Mouse (Mus musculus) layer of hippocampus, postnatal 25 days (tissue): Measurements from ENCODE around the gene Upk3bl. TPM values are rescaled to one million over a fixed set of nuclear protein-coding genes. Genes with fewer than 3 reads are reported as not detected.
"Not testable (repeated sequence)": the region's sequence is repeated elsewhere in the genome, so short reads cannot be mapped to it uniquely, and the experiment has no call there.

ENCODE experiments used
- DNase-seq, 2 experiments: peaks; one replicate each; pipeline ENCODE4 v3.0.0; 2022; ENCODE audit warnings: mixed read lengths in 2 of 2, low spot score in 1 of 2; ENCODE audit errors: extremely low spot score in 1 of 2
- microRNA-seq, 2 experiments: library from miRNA; unstranded; fragments of <30 nt; microRNA quantifications; one replicate each; pipeline ENCODE4 v1.2.0; 2021
- total RNA-seq, 2 experiments: library from RNA; stranded (reverse); gene quantifications; 2 replicates each; pipeline ENCODE4 v1.2.3; 2021

Upk3bl gene
- total RNA-seq, 2 experiments from 2014 or later = not detected

DNA sequence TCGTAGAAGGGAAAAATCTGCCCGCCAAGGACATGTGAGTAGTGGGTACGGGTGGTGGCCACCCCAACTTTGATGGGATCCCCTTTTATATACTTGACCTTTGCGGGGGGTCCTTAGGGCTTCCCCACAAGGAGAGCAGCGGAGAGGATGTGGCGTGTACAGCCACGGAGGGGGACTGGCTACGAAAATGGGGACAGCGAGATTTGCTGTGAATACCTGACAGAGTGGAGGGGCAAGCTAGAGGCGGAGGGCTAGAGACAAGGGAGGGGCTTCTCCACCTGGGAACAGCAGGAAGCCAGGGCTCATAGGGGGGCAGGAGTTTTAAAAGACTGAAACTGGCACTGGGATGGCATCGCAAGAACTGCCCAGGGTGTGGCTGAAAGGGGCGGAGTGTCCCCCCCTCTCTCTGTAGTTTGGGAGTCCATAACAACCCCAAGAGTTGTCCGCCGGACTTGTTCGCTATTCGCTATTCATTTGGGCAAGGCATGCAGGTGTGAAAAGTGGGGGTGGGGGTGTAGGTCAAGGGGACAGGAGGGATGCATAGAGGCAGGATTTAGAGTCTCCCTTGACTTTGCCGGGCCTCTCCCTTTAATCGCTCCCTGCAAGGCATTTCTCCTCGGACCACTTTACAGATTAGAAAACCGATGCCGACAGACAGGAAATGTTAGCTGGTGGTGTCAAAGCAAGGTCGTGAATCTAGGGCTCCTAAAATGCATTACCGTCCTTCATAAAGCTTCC lies 30.0 kb downstream of the Upk3bl start:
- no peak for DNase-seq

DNA sequence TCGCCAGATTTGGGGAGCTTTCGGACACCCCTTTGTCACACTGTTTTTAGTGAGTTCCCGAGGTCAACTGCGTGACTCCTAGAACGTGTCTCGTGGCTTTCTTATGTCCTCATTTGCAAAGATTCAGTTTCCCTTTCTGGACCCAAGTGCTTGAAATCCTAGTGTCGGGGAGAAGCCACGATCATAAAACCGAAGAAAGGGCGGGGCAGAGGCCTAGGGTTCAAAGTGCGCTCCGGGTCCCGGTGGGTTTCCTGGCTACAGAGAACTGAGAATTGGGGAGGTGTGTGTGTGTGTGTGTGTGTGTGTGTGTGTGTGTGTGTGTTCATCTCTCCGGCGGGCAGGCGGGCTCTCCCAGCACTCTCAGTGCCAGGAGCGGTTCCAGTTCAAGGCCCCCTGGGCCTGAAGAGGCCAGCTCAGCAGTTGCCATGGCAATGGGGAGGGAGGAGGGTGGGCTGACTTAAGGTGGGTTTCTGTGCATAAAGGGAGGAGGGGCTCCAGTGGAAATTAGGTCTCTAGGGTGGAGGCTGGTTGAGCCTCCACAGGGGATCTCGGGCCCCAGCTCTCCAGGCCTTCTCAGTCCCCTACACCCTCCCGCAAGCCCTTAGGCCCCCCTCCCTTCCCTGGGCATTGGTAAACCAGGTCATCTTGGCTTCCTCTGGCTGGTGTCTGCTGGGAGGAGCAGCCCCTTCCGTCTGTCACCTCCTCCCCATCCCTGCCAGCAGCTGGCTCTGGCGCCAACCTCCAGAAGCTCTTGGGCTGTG lies 30.8 kb downstream of the Upk3bl start:
- DNase-seq = no peak

DNA sequence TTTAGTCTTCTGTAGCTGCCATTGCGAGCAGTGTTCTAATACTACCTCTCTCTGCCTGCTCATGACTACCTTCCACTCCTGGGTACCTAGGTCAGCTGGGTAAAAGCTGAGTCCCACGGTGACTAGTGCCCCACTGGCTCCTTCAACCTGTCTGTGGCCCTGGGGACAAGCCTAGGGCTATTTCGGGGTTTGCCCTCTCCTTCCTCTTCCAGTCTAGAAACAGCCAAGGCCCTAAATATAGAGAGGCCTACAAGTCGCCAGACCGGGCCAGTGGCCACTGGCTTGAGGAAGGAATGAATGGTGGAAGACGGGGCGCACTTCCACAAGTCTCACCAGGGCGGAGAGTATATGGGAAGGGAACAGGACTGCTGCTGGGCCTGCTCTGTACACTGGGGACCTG lies 32.0 kb downstream of the Upk3bl start:
- DNase-seq = no peak

DNA sequence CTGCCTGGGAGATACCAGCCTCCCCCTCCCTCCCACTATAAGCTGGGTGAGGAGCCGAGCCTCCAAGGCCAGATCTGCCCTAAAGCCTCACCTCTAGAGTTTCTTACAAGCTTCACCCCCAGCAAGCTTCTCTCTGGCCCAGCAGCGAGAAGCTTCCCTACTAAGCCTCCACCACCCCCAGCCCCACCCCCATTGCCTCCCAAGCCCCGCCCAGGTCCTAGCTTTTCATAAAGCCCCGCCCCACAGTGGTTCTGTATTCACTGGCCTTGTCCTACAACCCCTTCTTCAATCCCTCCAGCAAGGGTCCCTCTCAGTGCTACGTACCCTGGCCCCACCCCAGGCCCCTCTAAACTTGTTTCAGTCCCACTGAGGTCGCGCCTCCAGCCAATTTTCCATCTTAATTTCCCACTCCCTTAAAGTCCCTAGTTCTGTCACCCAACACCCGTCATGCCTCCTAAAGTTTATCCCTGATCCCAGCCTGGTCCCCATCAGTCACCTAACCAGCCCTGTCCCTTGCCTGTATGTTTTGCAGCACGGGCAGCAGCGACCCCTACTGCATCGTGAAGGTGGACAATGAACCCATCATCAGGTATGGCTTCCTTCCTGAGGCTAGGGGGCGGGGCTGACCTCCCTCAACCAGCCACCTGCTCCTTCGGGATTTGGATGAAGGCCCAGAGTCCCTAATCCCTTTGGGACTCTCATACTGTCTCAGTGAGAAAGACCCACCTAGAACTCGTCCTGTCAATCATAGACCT lies 34.7 kb downstream of the Upk3bl start:
- DNase-seq = no peak

DNA sequence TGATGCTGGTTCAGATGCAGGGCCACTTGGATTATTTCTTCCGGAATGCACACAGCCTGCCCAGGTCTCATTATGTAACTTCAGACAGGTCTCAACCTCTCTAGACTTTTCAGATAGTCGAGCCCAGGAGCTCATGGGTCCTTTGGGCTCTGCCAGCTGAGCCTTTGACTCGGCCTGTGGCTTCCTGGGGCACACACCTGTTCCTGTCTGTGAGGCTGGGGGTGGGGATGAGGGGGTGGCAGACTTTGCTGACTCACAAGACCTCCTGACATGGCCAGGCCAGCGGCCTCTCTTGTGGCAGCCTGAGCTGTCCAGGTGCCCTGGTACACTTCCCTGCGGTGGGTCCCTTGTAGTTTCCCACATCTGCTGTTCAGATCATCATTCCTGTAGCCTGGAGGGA lies 37.6 kb downstream of the Upk3bl start:
- DNase-seq = no peak

DNA sequence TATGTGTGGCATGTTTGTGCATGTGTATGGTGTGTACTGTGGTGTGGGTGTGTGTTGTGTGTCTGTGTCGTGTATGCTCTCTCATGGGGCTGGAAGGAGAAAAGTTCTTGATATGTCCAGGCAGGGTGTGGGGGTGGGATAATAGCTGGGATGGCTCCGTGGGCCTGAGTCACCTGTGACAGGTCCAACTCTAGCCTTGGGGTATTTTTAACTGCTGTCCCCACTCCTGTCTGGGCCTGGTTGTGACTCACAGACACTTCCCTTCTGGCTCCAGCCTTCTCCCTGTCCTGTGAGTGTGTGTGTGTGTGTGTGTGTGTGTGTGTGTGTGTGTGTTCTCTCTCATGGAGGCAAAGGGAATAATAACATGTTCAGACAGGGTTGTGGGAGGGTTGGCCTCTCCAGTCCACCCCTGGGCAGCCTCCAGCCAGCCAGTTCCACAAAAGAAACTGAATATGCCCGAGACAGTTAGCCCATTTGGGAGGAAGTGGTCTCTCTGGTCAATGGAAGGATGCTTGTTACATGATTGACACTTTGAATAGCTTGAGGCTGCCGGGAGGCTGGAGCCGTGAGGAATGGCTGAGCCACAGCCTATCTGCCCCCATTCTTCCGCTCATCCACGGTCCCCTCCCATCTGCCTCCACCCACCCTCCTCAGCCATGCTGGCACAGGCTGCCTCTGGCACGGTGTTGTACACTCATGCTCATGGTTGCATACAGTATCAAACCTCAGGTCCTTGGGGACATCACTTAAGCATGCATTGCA lies 40.1 kb downstream of the Upk3bl start:
- no peak for DNase-seq

DNA sequence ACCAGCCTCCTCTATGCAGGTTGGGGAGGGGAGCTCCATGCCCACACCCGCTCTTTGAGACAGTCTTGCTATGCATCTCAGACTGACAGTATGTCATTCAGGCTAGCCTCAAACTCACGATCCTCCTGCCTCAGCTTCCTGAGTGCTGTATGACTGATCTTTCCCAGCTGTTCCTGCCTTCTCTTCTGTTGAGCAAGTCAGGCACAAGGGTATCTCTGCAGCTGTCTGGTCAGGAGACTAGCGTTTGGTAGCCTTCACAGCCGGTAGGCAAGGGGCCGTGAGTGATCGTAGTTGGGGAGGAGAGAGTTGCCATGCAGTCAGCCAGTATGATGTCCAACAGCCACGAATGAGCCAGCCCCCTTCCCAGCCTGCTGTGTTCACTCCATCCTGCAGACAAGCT lies 40.8 kb downstream of the Upk3bl start:
- no peak for DNase-seq

DNA sequence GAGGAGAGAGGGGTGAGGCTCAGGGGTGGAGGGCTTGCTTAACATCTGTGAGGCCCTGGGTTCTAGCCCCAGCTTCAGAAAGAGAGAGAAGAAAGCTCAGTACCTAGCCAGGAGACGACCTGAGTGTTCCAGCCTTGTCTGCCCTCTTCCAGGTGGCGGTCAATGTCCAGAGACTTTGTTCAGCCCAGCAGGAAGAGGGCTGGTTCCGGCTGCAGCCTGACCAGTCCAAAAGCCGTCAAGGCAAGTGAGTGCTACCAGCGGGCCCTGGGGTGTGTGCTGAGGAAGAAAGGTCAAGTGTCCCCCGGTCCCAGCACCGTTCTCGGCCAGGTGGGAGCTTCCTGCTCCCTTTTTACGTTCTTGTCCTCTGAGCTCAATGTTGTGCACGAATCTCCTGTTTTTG lies 44.2 kb downstream of the Upk3bl start:
- DNase-seq = no peak

DNA sequence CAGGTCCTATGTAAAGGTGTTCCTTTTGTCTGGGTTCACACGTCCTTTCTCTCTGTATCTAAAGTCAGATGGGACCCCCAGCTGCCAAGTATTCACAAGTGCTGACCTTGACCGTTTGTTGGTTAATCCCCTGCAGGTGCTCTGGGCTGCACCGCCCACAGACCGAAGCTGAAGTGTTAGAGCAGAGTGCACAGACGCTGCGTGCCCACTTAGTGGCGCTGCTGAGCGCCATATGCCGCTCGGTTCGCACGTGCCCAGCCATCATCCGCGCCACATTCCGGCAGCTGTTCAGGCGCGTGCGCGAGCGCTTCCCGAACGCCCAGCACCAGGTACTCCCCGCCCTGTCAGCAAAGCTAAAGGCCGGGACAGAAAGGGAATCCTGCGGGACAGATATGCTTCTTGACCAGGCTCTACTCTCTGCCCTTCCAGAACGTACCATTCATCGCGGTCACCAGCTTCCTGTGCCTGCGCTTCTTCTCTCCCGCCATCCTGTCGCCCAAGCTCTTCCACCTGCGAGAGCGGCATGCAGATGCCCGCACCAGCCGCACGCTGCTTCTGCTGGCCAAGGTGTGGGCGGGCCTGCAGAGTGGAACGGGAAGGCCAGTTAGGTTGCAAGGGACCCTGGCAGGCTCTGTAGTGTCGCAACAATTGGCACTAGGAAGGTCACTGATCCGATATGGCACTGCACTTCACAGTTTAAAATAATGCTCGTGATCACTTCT lies 48.0 kb downstream of the Upk3bl start:
- DNase-seq = peak; percentile 56 to 66

DNA sequence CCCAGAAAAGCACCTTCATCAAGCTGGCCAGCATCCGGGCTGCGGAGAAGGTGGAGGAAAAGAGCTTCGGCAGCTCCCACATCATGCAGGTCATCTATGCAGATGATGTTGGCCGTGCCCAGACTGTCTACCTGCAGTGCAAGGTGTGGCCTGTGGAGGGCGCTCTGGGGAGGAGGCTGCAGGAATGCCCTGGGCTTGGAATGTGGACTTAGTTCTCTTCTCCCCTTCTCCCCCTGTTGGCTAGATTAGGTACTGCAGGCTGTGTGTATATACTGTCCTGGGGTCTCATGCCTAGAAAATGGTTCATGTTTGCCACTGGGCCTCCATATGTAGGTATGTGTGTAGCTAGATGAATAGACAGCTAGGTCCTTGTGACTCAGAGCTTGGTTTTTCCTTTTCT lies 50.2 kb downstream of the Upk3bl start:
- peak in 1 of 2 experiments; percentile 15 for DNase-seq

DNA sequence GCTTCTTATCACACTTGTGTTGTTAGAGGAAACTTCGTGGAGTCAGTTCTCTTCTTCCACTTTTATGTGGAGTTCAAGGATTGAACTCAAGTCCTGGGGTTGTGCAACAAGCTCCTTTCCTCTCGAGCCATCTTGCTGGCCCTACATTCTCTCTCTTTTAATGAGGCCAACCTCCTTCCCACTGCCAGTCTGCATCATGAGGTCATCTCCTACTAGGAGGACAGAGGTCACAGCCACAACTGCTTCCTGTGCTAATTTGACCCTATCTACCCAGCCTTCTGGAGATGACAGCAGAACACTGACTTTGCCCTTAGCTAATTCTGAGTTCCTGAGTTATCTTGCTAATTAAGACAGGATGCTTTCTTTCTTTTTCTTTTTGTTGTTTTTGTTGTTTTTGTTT lies 54.2 kb downstream of the Upk3bl start:
- DNase-seq = no peak

DNA sequence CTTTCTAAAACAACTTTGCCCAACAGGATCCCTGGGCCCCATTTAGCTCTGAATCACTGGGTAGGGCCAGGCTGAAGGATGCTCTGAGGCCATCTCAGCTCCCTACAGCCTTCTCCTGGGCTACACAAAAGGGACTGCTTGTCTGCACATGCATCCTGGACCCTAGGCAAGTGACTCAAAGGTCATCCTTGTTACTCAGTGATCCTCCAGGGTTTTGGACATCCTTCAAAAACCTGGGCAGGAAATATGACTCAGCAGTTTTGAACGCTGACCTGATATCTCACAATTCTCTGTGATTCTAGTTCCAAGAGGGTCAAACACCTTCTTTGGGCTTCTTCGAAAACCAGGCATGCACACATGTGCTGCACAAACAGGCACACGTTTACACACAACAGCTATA lies 54.8 kb downstream of the Upk3bl start:
- DNase-seq = no peak

DNA sequence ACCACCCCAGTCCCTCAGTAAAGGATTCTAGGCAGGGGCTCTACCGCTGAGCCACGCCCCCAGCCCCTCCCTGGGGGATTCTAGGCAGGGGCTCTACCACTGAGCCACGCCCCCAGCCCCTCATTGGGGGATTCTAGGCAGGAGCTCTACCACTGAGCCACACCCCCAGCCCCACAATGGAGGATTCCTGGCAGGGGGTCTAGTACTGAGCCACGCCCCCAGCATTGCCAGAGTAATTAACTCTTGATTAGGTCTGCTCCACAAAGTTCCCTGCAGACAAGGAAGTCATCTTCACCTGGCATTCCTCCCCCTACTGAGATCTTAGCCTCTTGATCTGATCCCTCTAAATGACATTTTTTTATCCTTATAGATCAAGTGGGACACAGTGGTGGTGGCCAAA lies 59.3 kb downstream of the Upk3bl start:
- DNase-seq = not testable (repeated sequence)

Small RNA genes lying within 50 kb of the gene (microRNA-seq; reads per million reads assigned to microRNA genes)
- 0.20 to 0.55 reads per million in 2 experiments for gene Mir7035

Other genes starting within 250 kb of the Upk3bl start
- 10 to 100 TPM; 62.7 to 81.7 TPM for gene Srrm3, start 247.6 kb upstream of the Upk3bl start, total RNA-seq
- gene Hspb1, start 166.6 kb upstream of the Upk3bl start, total RNA-seq = 10 to 100 TPM in 1 of 2 experiments, 1 to 10 TPM in 1; 7.7 to 14.4 TPM
- gene Ywhag, start 119.9 kb upstream of the Upk3bl start, total RNA-seq = 1,000 to 10,000 TPM; 1,286 to 1,307 TPM
- 1 to 10 TPM in 1 of 2 experiments, under 1 TPM in 1; 0.77 to 1.3 TPM for gene Ssc4d, start 80.0 kb upstream of the Upk3bl start, total RNA-seq
- not detected for gene Zp3, start 74.4 kb upstream of the Upk3bl start, total RNA-seq
- gene Dtx2, start 59.7 kb upstream of the Upk3bl start, total RNA-seq = 1 to 10 TPM; 7.8 to 8.2 TPM
- gene Upk3b, start 16.0 kb upstream of the Upk3bl start, total RNA-seq = not detected
- gene Rasa4, start 29.4 kb downstream of the Upk3bl start, total RNA-seq = 1 to 10 TPM; 2.5 to 3.4 TPM
- gene Polr2j, start 62.1 kb downstream of the Upk3bl start, total RNA-seq = 10 to 100 TPM; 72.0 to 86.0 TPM
- 10 to 100 TPM; 11.9 to 15.9 TPM for gene Lrwd1, start 81.6 kb downstream of the Upk3bl start, total RNA-seq
- gene Alkbh4, start 81.7 kb downstream of the Upk3bl start, total RNA-seq = 10 to 100 TPM; 10.1 to 12.0 TPM
- 100 to 1,000 TPM; 136 to 151 TPM for gene Orai2, start 116.2 kb downstream of the Upk3bl start, total RNA-seq
- gene Prkrip1, start 144.5 kb downstream of the Upk3bl start, total RNA-seq = 10 to 100 TPM; 32.8 to 42.6 TPM
- 1 to 10 TPM; 5.7 to 6.4 TPM for gene Sh2b2, start 192.1 kb downstream of the Upk3bl start, total RNA-seq